Mouse (Mus musculus) bone marrow, adult 2 months (tissue): ENCODE measurements around the gene Grin2b. TPM values are rescaled to one million over a fixed set of nuclear protein-coding genes. Genes with fewer than 3 reads are reported as not detected.
"Not testable (repeated sequence)": the region's sequence is repeated elsewhere in the genome, so short reads cannot be mapped to it uniquely, and the experiment has no call there.

ENCODE experiments used
- H3K27ac ChIP-seq: fragments of 200-500 bp; 2 replicates; pipeline ENCODE4 v1.5.1; 2012; ENCODE audit warnings: low read depth, mild to moderate bottlenecking, control low read depth, inconsistent platforms, low read length; ENCODE audit not compliant: control insufficient read depth, poor library complexity, insufficient read depth
- H3K4me1 ChIP-seq: fragments of 200-500 bp; 2 replicates; pipeline ENCODE4 v1.6.1; 2011; ENCODE audit warnings: low read length; ENCODE audit not compliant: control insufficient read depth, insufficient read depth
- H3K4me3 ChIP-seq: fragments of 200-500 bp; replicated peaks from 2 replicates; pipeline ENCODE3; 2011; ENCODE audit warnings: mild to moderate bottlenecking, low read depth, low read length, control low read depth; ENCODE audit not compliant: control insufficient read depth
- CTCF ChIP-seq: fragments of 200-500 bp; IDR thresholded peaks from 2 replicates; pipeline ENCODE4 v1.5.1; 2011; ENCODE audit warnings: low read length, control low read depth; ENCODE audit not compliant: control insufficient read depth, insufficient read depth
- POLR2A ChIP-seq: fragments of 200-500 bp; IDR thresholded peaks from 2 replicates; pipeline ENCODE4 v1.6.1; 2011; ENCODE audit warnings: low read depth, mild to moderate bottlenecking, control low read depth, low read length, borderline replicate concordance; ENCODE audit not compliant: control insufficient read depth
- WGBS: fragments of 180-500 bp; shearing (Covaris S2); methylation state at CpG from one replicate; pipeline ENCODE4 v1.1.7; 2018; 5-methylcytosine and 5-hydroxymethylcytosine counted together
- polyA plus RNA-seq: library from polyadenylated mRNA; stranded (reverse); fragments of >200 nt; gene quantifications from 2 replicates; pipeline ENCODE4 v1.2.4, GENCODE M21; 2011; ENCODE audit warnings: low replicate concordance; ENCODE audit not compliant: missing spikeins, insufficient read depth, insufficient read length

Gene Grin2b
- polyA plus RNA-seq, 1 experiment: 0.10 TPM

- no peak for TF ChIP-seq POLR2A
- no peak for TF ChIP-seq CTCF
- 76% methylated on average over 1 of the region's 1 CpGs for WGBS
- Histone ChIP-seq H3K4me1 (no peaks in the 10 kb centered on the region), H3K4me3 (no peak overlapping the region), H3K27ac (no peak overlapping the region)
These were observed 342.3 kb downstream of the Grin2b start for GRCm38 (mm10) chr6:135831032-135831431.

DNA sequence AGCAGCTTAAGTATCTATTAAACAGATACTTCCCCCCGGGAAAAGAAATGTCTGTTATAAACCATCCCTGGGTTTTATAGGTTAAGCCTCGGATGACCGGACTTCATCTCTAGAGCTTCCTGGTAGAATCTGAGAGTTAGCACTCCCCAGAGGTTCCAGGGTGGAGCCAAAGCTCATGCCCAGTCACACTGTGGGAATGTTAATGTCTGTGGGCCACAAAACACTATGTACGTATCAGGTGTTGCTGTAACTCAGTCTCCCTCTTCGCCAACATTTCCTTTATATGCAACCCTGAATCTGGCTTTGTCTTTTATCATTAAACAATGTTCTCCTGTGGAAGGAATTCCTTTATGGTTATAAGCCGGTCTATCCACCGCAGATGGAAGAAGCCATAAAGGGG lies 343.9 kb downstream of the Grin2b start:
- Histone ChIP-seq H3K27ac (no peak overlapping the region), H3K4me3 (no peak overlapping the region), H3K4me1 (no peaks in the 10 kb centered on the region)
- WGBS: 80% methylated on average over 7 of the region's 7 CpGs
- TF ChIP-seq CTCF: no peak
- no peak for TF ChIP-seq POLR2A

GRCm38 (mm10) chr6:135828976-135829375 lies 344.3 kb downstream of the Grin2b start:
- Histone ChIP-seq H3K4me3 (no peak overlapping the region), H3K4me1 (no peaks in the 10 kb centered on the region), H3K27ac (no peak overlapping the region)
- 57% methylated on average over 4 of the region's 4 CpGs for WGBS
- TF ChIP-seq CTCF (no peak), POLR2A (no peak)

DNA sequence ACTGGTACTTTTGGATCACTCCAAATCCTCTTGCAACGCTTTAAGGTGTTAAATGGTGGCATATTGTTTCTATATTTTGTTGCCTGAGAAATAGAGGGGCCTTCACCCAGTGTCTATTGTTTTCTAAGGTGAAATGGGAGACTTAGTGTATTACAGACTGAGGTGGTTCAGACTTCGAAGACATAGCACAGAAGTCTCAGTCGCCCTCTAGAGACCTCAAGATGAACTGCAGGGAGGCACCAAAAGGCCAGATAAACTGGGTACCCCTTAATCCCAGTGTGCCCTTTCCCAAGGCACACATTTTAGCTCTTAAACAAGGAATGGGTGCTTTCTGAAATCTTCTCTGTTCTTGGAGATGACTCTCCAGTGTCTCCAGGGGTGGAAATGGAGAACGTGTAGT lies 345.4 kb downstream of the Grin2b start:
- WGBS: 20% methylated on average over 4 of the region's 4 CpGs

GRCm38 (mm10) chr6:135827317-135827716 lies 346.0 kb downstream of the Grin2b start:
- no peak overlapping the region for H3K4me3 ChIP-seq
- TF ChIP-seq CTCF (no peak), POLR2A (no peak)
- H3K4me1 ChIP-seq: no peaks in the 10 kb centered on the region
- H3K27ac ChIP-seq: no peak overlapping the region
- WGBS: 83% methylated on average over 3 of the region's 3 CpGs

More for the DNA sequence above, 345.4 kb downstream of the Grin2b start:
- no peaks in the 10 kb centered on the region for H3K4me1 ChIP-seq
- no peak overlapping the region for H3K27ac ChIP-seq
- no peak overlapping the region for H3K4me3 ChIP-seq
- TF ChIP-seq CTCF (peak; percentile 28; the same call in 1 of the 2 replicates), POLR2A (no peak)

DNA sequence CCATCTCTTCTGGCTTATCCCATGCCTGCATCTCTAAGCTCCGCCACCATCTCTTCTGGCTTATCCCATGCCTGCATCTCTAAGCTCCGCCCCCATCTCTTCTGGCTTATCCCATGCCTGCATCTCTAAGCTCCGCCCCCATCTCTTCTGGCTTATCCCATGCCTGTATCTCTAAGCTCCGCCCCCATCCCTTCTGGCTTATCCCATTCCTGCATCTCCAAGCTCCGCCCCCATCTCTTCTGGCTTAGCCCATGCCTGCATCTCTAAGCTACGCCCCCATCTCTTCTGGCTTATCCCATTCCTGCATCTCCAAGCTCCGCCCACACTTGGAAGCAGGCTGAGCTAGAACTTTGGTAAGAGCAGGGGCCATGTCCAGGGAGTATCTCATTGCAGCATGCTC lies 346.5 kb downstream of the Grin2b start:
- H3K27ac ChIP-seq, H3K4me3 ChIP-seq, H3K4me1 ChIP-seq: not testable (repeated sequence)
- 89% methylated on average over 7 of the region's 7 CpGs for WGBS

DNA sequence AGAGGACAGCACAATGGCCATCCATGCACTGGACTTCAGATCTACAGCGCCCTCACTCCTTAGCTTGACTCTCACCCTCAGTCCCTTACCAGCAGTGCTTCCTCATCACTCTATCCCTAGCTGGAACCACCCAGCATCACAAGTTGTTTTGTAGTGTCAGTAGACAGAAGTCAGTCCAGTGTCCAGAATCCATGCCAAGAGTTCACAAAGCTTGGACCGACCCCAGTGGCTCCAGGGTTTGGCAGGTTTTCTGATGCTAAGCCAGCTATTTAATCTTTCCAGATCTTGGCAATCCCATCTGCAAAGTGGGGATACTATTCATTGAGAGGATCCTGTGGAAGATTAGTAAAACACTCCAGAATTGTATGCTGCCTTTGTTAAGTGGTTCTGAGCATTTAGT lies 355.9 kb downstream of the Grin2b start:
- no peak overlapping the region for H3K4me3 ChIP-seq
- no peaks in the 10 kb centered on the region for H3K4me1 ChIP-seq
- no peak overlapping the region for H3K27ac ChIP-seq
- TF ChIP-seq POLR2A: no peak
- TF ChIP-seq CTCF: no peak
- 83% methylated on average over 2 of the region's 2 CpGs for WGBS

DNA sequence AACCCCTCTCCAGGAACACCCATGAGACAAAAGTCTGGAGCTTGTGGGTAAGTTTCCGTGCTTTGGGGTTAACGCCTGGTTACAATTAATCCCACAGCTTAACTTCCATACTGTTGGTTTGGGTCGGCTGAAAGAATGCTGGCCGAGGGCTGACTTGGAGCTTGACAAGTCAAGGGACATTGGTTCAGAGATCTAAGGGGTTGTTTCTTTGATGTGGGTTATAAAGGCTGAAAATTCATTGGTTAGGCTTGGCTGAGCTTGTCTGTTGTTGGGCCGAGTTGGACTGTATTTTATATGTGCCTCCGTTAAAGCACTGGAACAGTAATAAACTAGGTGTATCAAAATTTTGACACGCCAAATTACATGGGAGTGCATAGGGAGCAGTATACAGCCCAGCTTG lies 359.6 kb downstream of the Grin2b start:
- TF ChIP-seq POLR2A: no peak
- TF ChIP-seq CTCF: no peak
- 78% methylated on average over 7 of the region's 7 CpGs for WGBS
- no peaks in the 10 kb centered on the region for H3K4me1 ChIP-seq
- H3K27ac ChIP-seq: no peak overlapping the region
- H3K4me3 ChIP-seq: no peak overlapping the region

- TF ChIP-seq CTCF (no peak), POLR2A (no peak)
- 87% methylated on average over 9 of the region's 9 CpGs for WGBS
- Histone ChIP-seq H3K27ac (no peak overlapping the region), H3K4me1 (no peaks in the 10 kb centered on the region), H3K4me3 (no peak overlapping the region)
These were observed 367.9 kb downstream of the Grin2b start for GRCm38 (mm10) chr6:135805436-135805835.

DNA sequence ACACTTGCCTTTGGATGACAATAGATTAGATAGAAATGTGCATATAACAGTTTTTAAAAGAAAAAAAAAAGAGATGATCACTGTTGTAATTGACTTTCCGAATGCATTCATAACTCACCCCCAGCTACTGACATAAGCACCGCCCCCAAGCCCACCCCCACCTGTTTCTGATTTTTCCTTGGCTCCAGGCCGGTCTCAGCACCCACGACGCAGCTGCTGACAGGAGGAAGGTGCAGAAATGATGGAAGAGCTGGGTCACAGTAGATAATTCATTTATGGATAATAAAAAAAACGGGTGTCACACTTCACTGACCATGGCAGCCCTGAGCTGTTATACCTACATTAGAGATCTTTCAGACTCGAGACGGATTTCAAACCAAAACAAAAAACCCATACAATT lies 373.4 kb downstream of the Grin2b start:
- WGBS: 79% methylated on average over 8 of the region's 8 CpGs
- H3K4me3 ChIP-seq: no peak overlapping the region
- no peak for TF ChIP-seq CTCF
- TF ChIP-seq POLR2A: no peak

More for the DNA sequence above, 373.4 kb downstream of the Grin2b start:
- no peak overlapping the region for H3K27ac ChIP-seq
- no peaks in the 10 kb centered on the region for H3K4me1 ChIP-seq
